Mouse (Mus musculus) forebrain, embryonic 14.5 days (tissue): ENCODE data around the gene Rnf150. TPM values are rescaled to one million over a fixed set of nuclear protein-coding genes. Genes with fewer than 3 reads are reported as not detected.
A peak's percentile ranks its signal among the peaks of the same experiment; 100 is the strongest.

Experiments
- ATAC-seq: fragments of 200-750 bp; cut with Nextera tagmentation; 2 replicates; pipeline ENCODE4 v1.8.0; 2017; ENCODE audit warnings: mild to moderate bottlenecking, moderate library complexity
- DNase-seq: peaks from one replicate; pipeline ENCODE4 v3.0.0-alpha.2; 2015; ENCODE audit warnings: low spot score
- H3K27ac ChIP-seq: fragments of 300-500 bp; sonication (generic); 2 replicates; pipeline ENCODE4 v1.5.1; 2014; ENCODE audit warnings: low read depth, mild to moderate bottlenecking, control low read depth, low read length, moderate library complexity
- H3K27me3 ChIP-seq: fragments of 300-500 bp; sonication (generic); replicated peaks from 2 replicates; pipeline ENCODE4 v1.6.1; 2014; ENCODE audit warnings: low read length, control low read depth, mixed read lengths; ENCODE audit not compliant: control insufficient read depth, insufficient read depth
- H3K36me3 ChIP-seq: fragments of 300-500 bp; sonication (generic); 2 replicates; pipeline ENCODE4 v1.6.1; 2014; ENCODE audit warnings: low read length, control low read depth; ENCODE audit not compliant: control insufficient read depth, insufficient read depth
- H3K4me1 ChIP-seq: fragments of 300-500 bp; sonication (generic); 2 replicates; pipeline ENCODE4 v1.6.1; 2014; ENCODE audit warnings: antibody characterized with exemption, low read length, control low read depth; ENCODE audit not compliant: control insufficient read depth, insufficient read depth
- H3K4me2 ChIP-seq: fragments of 300-500 bp; sonication (generic); 2 replicates; pipeline ENCODE4 v1.6.1; 2014; ENCODE audit warnings: mild to moderate bottlenecking, control low read depth, low read length
- H3K4me3 ChIP-seq: fragments of 300-500 bp; sonication (generic); 2 replicates; pipeline ENCODE4 v1.5.1; 2014; ENCODE audit warnings: low read depth, low read length, control low read depth
- H3K9ac ChIP-seq: fragments of 300-500 bp; sonication (generic); 2 replicates; pipeline ENCODE4 v1.6.1; 2014; ENCODE audit warnings: mild to moderate bottlenecking, low read length, control low read depth, moderate library complexity
- H3K9me3 ChIP-seq: fragments of 300-500 bp; sonication (generic); replicated peaks from 2 replicates; pipeline ENCODE4 v1.6.1; 2016; ENCODE audit warnings: low read length, control low read depth, mixed read lengths; ENCODE audit not compliant: control insufficient read depth
- WGBS: fragments of 180-500 bp; shearing (Covaris S2); extraction: QIAGEN DNeasy Blood & Tissue Kit; methylation state at CpG from one replicate; pipeline ENCODE4 v1.1.7; 2014; 5-methylcytosine and 5-hydroxymethylcytosine counted together
- polyA plus RNA-seq: library from polyadenylated mRNA; unstranded; fragments of >200 nt; fragmentation: Nextera tagmentation; extraction: Ambion mirVana; gene quantifications from 2 replicates; pipeline ENCODE4 v1.2.1, GENCODE M21; 2014

Gene Rnf150
- polyA plus RNA-seq, 1 experiment from 2014 or later: 0.89 TPM

- H3K4me1 ChIP-seq: peaks cover 6% of the 10 kb centered on the region; the same call in 1 of the 2 replicates
- no peak for DNase-seq
- H3K9ac ChIP-seq: no peak overlapping the region
- no peaks in the 10 kb centered on the region for H3K9me3 ChIP-seq
- no peak overlapping the region for H3K4me3 ChIP-seq
- no peak overlapping the region for H3K27ac ChIP-seq
- ATAC-seq: no peak
- H3K36me3 ChIP-seq: no peaks in the 10 kb centered on the region
- WGBS: 82% methylated on average over 3 of the region's 3 CpGs
- H3K4me2 ChIP-seq: no peak overlapping the region
- H3K27me3 ChIP-seq: no peaks in the 10 kb centered on the region
These were observed 82.7 kb downstream of the Rnf150 start for GRCm38 (mm10) chr8:82945867-82946266.

- Histone ChIP-seq H3K9me3 (no peaks in the 10 kb centered on the region), H3K9ac (no peak overlapping the region), H3K36me3 (no peaks in the 10 kb centered on the region), H3K4me1 (peaks cover 6% of the 10 kb centered on the region; the same call in 1 of the 2 replicates), H3K4me2 (no peak overlapping the region), H3K27ac (no peak overlapping the region), H3K27me3 (no peaks in the 10 kb centered on the region), H3K4me3 (no peak overlapping the region)
- ATAC-seq (no peak), DNase-seq (no peak)
- 83% methylated on average over 1 of the region's 1 CpGs for WGBS
These were observed 83.5 kb downstream of the Rnf150 start for GRCm38 (mm10) chr8:82946658-82947057.

- H3K9ac ChIP-seq: no peak overlapping the region
- H3K4me2 ChIP-seq: no peak overlapping the region
- no peaks in the 10 kb centered on the region for H3K27me3 ChIP-seq
- no peaks in the 10 kb centered on the region for H3K9me3 ChIP-seq
- H3K4me3 ChIP-seq: no peak overlapping the region
- H3K36me3 ChIP-seq: no peaks in the 10 kb centered on the region
- peaks cover 3% of the 10 kb centered on the region for H3K4me1 ChIP-seq
- WGBS: 39% methylated on average over 7 of the region's 7 CpGs
- no peak for DNase-seq
- no peak for ATAC-seq
- no peak overlapping the region for H3K27ac ChIP-seq
These were observed 92.1 kb downstream of the Rnf150 start for GRCm38 (mm10) chr8:82955162-82955754.

- no peak for DNase-seq
- 90% methylated on average over 3 of the region's 3 CpGs for WGBS
These were observed 96.3 kb downstream of the Rnf150 start for GRCm38 (mm10) chr8:82959491-82959890.

GRCm38 (mm10) chr8:82959980-82960610 is 96.9 kb downstream of the Rnf150 start:
- Histone ChIP-seq H3K4me2 (no peak overlapping the region), H3K9me3 (no peaks in the 10 kb centered on the region), H3K27me3 (no peaks in the 10 kb centered on the region), H3K9ac (no peak overlapping the region), H3K36me3 (no peaks in the 10 kb centered on the region), H3K4me3 (no peak overlapping the region), H3K4me1 (peaks cover 3% of the 10 kb centered on the region), H3K27ac (no peak overlapping the region)
- DNase-seq: no peak
- ATAC-seq: no peak
- WGBS: 99% methylated on average over 2 of the region's 2 CpGs

More at GRCm38 (mm10) chr8:82959491-82959890, 96.3 kb downstream of the Rnf150 start:
- H3K27me3 ChIP-seq: no peaks in the 10 kb centered on the region
- H3K4me1 ChIP-seq: peaks cover 3% of the 10 kb centered on the region
- H3K9ac ChIP-seq: no peak overlapping the region
- H3K4me3 ChIP-seq: no peak overlapping the region
- no peaks in the 10 kb centered on the region for H3K9me3 ChIP-seq
- no peaks in the 10 kb centered on the region for H3K36me3 ChIP-seq
- no peak overlapping the region for H3K27ac ChIP-seq
- no peak overlapping the region for H3K4me2 ChIP-seq
- ATAC-seq: no peak

- no peak for DNase-seq
- Histone ChIP-seq H3K9me3 (no peaks in the 10 kb centered on the region), H3K4me3 (no peak overlapping the region), H3K9ac (no peak overlapping the region), H3K4me2 (no peak overlapping the region), H3K36me3 (no peaks in the 10 kb centered on the region), H3K27ac (no peak overlapping the region), H3K4me1 (no peaks in the 10 kb centered on the region), H3K27me3 (no peaks in the 10 kb centered on the region)
- WGBS: 86% methylated on average over 2 of the region's 2 CpGs
- ATAC-seq: no peak
These were observed 101.4 kb downstream of the Rnf150 start for GRCm38 (mm10) chr8:82964537-82964936.

- no peaks in the 10 kb centered on the region for H3K36me3 ChIP-seq
- no peaks in the 10 kb centered on the region for H3K4me1 ChIP-seq
- no peak overlapping the region for H3K4me3 ChIP-seq
- H3K9ac ChIP-seq: no peak overlapping the region
- H3K4me2 ChIP-seq: no peak overlapping the region
- H3K27me3 ChIP-seq: no peaks in the 10 kb centered on the region
- ATAC-seq: no peak; the same call in 1 of the 2 replicates
- no peak overlapping the region for H3K27ac ChIP-seq
- 84% methylated on average over 8 of the region's 8 CpGs for WGBS
- H3K9me3 ChIP-seq: no peaks in the 10 kb centered on the region
- no peak for DNase-seq
These were observed 104.9 kb downstream of the Rnf150 start for GRCm38 (mm10) chr8:82967879-82968678.

- H3K27ac ChIP-seq: 0 out of 2 replicates have a peak overlapping the region, but pooled peaks have one; percentile 9
These were observed 106.8 kb downstream of the Rnf150 start for GRCm38 (mm10) chr8:82969967-82970366.

More at GRCm38 (mm10) chr8:82969967-82970366, 106.8 kb downstream of the Rnf150 start:
- Histone ChIP-seq H3K9me3 (no peaks in the 10 kb centered on the region), H3K4me2 (no peak overlapping the region), H3K4me3 (no peak overlapping the region), H3K27me3 (no peaks in the 10 kb centered on the region), H3K4me1 (no peaks in the 10 kb centered on the region; the same call in 1 of the 2 replicates), H3K9ac (no peak overlapping the region), H3K36me3 (no peaks in the 10 kb centered on the region)
- ATAC-seq (peak; percentile 60; the same call in 1 of the 2 replicates), DNase-seq (peak; percentile 38)
- WGBS: 39% methylated on average over 3 of the region's 3 CpGs
